Mouse (Mus musculus) olfactory bulb, adult 2 months (tissue): ENCODE results near the gene Catsperz. TPM values are rescaled to one million over a fixed set of nuclear protein-coding genes. Genes with fewer than 3 reads are reported as not detected.

Experiments
- H3K27ac ChIP-seq: fragments of 200-500 bp; 2 replicates; pipeline ENCODE4 v1.5.1; 2012; ENCODE audit warnings: low read depth, low read length; ENCODE audit not compliant: insufficient read depth
- H3K4me1 ChIP-seq: fragments of 200-500 bp; 2 replicates; pipeline ENCODE4 v1.6.1; 2012; ENCODE audit warnings: low read length; ENCODE audit not compliant: control insufficient read depth, insufficient read depth
- H3K4me3 ChIP-seq: fragments of 200-500 bp; 2 replicates; pipeline ENCODE4 v1.5.1; 2012; ENCODE audit warnings: mild to moderate bottlenecking, low read depth, low read length, moderate library complexity; ENCODE audit not compliant: insufficient read depth
- CTCF ChIP-seq: fragments of 200-500 bp; IDR thresholded peaks from 2 replicates; pipeline ENCODE4 v1.5.1; 2012; ENCODE audit warnings: low read depth, mild to moderate bottlenecking, low read length, moderate library complexity; ENCODE audit not compliant: insufficient read depth
- POLR2A ChIP-seq: fragments of 200-500 bp; IDR thresholded peaks from 2 replicates; pipeline ENCODE4 v1.6.1; 2012; ENCODE audit warnings: mild to moderate bottlenecking, low read depth, low read length, moderate library complexity; ENCODE audit not compliant: insufficient read depth
- WGBS: fragments of 180-500 bp; shearing (Covaris S2); methylation state at CpG from one replicate; pipeline ENCODE4 v1.1.7; 2018; 5-methylcytosine and 5-hydroxymethylcytosine counted together
- polyA plus RNA-seq: library from polyadenylated mRNA; stranded (reverse); fragments of >200 nt; gene quantifications from 2 replicates; pipeline ENCODE4 v1.2.4, GENCODE M21; 2012; ENCODE audit warnings: low replicate concordance; ENCODE audit not compliant: missing spikeins, insufficient read depth, insufficient read length

Gene Catsperz
- polyA plus RNA-seq, 1 experiment, result not detected

GRCm38 (mm10) chr19:6968491-6969271 lies 43.5 kb upstream of the Catsperz start:
- Histone ChIP-seq H3K4me3 (peak overlapping the region; percentile 48; the same call in 1 of the 2 replicates), H3K27ac (no peak overlapping the region)

GRCm38 (mm10) chr19:6956461-6956860 lies 31.3 kb upstream of the Catsperz start:
- Histone ChIP-seq H3K4me3 (no peak overlapping the region), H3K27ac (no peak overlapping the region), H3K4me1 (peaks cover 10% of the 10 kb centered on the region)
- no peak for TF ChIP-seq CTCF
- no peak for TF ChIP-seq POLR2A
- WGBS, result 84% methylated on average over 10 of the region's 10 CpGs

More at GRCm38 (mm10) chr19:6968491-6969271, 43.5 kb upstream of the Catsperz start:
- 36% methylated on average over 15 of the region's 15 CpGs for WGBS
- TF ChIP-seq POLR2A (no peak), CTCF (no peak)
- peaks cover 20% of the 10 kb centered on the region for H3K4me1 ChIP-seq

GRCm38 (mm10) chr19:6955424-6955823 lies 30.2 kb upstream of the Catsperz start:
- Histone ChIP-seq H3K4me3 (no peak overlapping the region), H3K27ac (no peak overlapping the region), H3K4me1 (peaks cover 10% of the 10 kb centered on the region)
- WGBS, result 87% methylated on average over 7 of the region's 7 CpGs
- TF ChIP-seq CTCF, result no peak
- TF ChIP-seq POLR2A, result no peak

GRCm38 (mm10) chr19:6954046-6954445 lies 28.9 kb upstream of the Catsperz start:
- Histone ChIP-seq H3K4me1 (peaks cover 10% of the 10 kb centered on the region), H3K27ac (no peak overlapping the region), H3K4me3 (no peak overlapping the region)
- no peak for TF ChIP-seq CTCF
- no peak for TF ChIP-seq POLR2A
- WGBS, result 53% methylated on average over 9 of the region's 9 CpGs

- Histone ChIP-seq H3K27ac (peak overlapping the region; percentile 76), H3K4me1 (peaks cover 10% of the 10 kb centered on the region), H3K4me3 (peak overlapping the region; percentile 62)
- 13% methylated on average over 3 of the region's 3 CpGs for WGBS
- TF ChIP-seq POLR2A, result no peak
- TF ChIP-seq CTCF, result no peak
Measured at GRCm38 (mm10) chr19:6952712-6953037, 27.5 kb upstream of the Catsperz start.

GRCm38 (mm10) chr19:6951994-6952711 lies 27.0 kb upstream of the Catsperz start:
- peak overlapping the region; percentile 76 for H3K27ac ChIP-seq
- 3% methylated on average over 31 of the region's 31 CpGs for WGBS
- H3K4me3 ChIP-seq, result peak overlapping the region; percentile 62
- H3K4me1 ChIP-seq, result peaks cover 10% of the 10 kb centered on the region
- TF ChIP-seq CTCF (no peak), POLR2A (no peak; the same call in 1 of the 2 replicates)

GRCm38 (mm10) chr19:6951381-6951968 lies 26.3 kb upstream of the Catsperz start:
- TF ChIP-seq CTCF (no peak), POLR2A (peak; percentile 33; the same call in 1 of the 2 replicates)
- Histone ChIP-seq H3K4me1 (peaks cover 10% of the 10 kb centered on the region), H3K27ac (peak overlapping the region; percentile 91), H3K4me3 (peak overlapping the region; percentile 62)
- WGBS, result under 1% methylated on average over 35 of the region's 35 CpGs

- 0% methylated on average over 28 of the region's 28 CpGs for WGBS
- TF ChIP-seq POLR2A, result no peak; the same call in 1 of the 2 replicates
- TF ChIP-seq CTCF, result no peak
- peak overlapping the region; percentile 91 for H3K27ac ChIP-seq
- H3K4me1 ChIP-seq, result peaks cover 10% of the 10 kb centered on the region
- H3K4me3 ChIP-seq, result peak overlapping the region; percentile 62
Measured at GRCm38 (mm10) chr19:6950613-6951153, 25.5 kb upstream of the Catsperz start.

- peaks cover 10% of the 10 kb centered on the region for H3K4me1 ChIP-seq
- TF ChIP-seq CTCF (no peak), POLR2A (no peak)
- 54% methylated on average over 5 of the region's 5 CpGs for WGBS
- H3K4me3 ChIP-seq, result no peak overlapping the region
- no peak overlapping the region for H3K27ac ChIP-seq
Measured at GRCm38 (mm10) chr19:6949951-6950350, 24.8 kb upstream of the Catsperz start.
